In the genomic region with DNA sequence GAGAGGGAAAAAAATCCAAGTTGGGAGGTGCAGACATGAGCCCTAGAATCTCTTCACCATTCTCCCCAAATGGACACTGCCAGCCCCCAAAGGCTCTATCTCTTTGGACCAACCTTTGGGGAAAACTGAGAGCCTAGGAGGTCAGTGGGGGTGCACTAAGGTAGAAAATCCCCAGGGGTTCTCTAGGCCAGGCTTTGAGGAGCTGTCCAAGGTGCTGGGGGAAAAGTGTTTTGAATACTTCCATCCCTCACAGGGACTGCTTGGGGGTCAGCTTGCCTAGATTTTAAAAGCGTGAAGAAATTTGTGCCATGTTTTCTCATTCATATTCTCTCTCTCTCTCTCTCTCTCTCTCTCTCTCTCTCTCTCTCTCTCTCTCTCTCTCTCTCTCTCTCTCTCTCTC, we compare ENCODE assay signal across 21 mouse cellular contexts.
DNase-seq lines count a peak whose midpoint lies in the region; ATAC-seq and TF ChIP-seq lines count a peak whose summit lies in the region.
"Had no signal": no experiment of that assay in that cellular context is flagged by ENCODE, and none has a peak within 500 bp of the region (broad histone marks: within the 10 kb centered on the region; RNA-seq: fewer than 3 reads in every experiment).

No protein-coding gene starts in this region.

- H3K36me3 ChIP-seq in lung, embryonic 14.5 days (ENCODE audit: insufficient read depth) = no peaks in the 10 kb centered on the region
- H3K36me3 ChIP-seq in limb, embryonic 14.5 days (ENCODE audit: control insufficient read depth, insufficient read depth, low read length) = no peaks in the 10 kb centered on the region
- no peaks in the 10 kb centered on the region for H3K36me3 ChIP-seq in forebrain, embryonic 16.5 days (ENCODE audit: control insufficient read depth, insufficient read depth)
- H3K36me3 ChIP-seq: G1E; heart, embryonic 12.5 days; limb, embryonic 13.5 days had no signal

- H3K9ac ChIP-seq in lung, embryonic 14.5 days = no peak overlapping the region
- H3K9ac ChIP-seq in limb, embryonic 14.5 days (ENCODE audit: low read depth, low read length, severe bottlenecking) = no peak overlapping the region
- no peak overlapping the region for H3K9ac ChIP-seq in forebrain, embryonic 16.5 days (replicated peaks; ENCODE audit: low read depth, low read length)
- H3K9ac ChIP-seq: forebrain, postnatal 0 days; heart, embryonic 12.5 days; hindbrain, embryonic 14.5 days; limb, embryonic 13.5 days had no signal

- no peak overlapping the region for H3K4me3 ChIP-seq in lung, embryonic 14.5 days (ENCODE audit: low read depth, low read length)
- H3K4me3 ChIP-seq in limb, embryonic 14.5 days (replicated peaks; ENCODE audit: low read length) = no peak overlapping the region
- H3K4me3 ChIP-seq in forebrain, embryonic 16.5 days (replicated peaks; ENCODE audit: low read length) = no peak overlapping the region
- H3K4me3 ChIP-seq: erythroblast, embryonic 14.5 days; heart, embryonic 12.5 days; limb, embryonic 13.5 days had no signal

- no peaks in the 10 kb centered on the region for H3K9me3 ChIP-seq in lung, embryonic 14.5 days (ENCODE audit: low read depth, low read length)
- H3K9me3 ChIP-seq in limb, embryonic 14.5 days (ENCODE audit: control insufficient read depth, low read length) = no peaks in the 10 kb centered on the region
- H3K9me3 ChIP-seq in forebrain, embryonic 16.5 days (ENCODE audit: control insufficient read depth, low read length) = no peaks in the 10 kb centered on the region
- H3K9me3 ChIP-seq: heart, embryonic 12.5 days; limb, embryonic 13.5 days had no signal

- H3K27me3 ChIP-seq in lung, embryonic 14.5 days (ENCODE audit: insufficient read depth, low read length) = peaks cover 46% of the 10 kb centered on the region
- H3K27me3 ChIP-seq in limb, embryonic 14.5 days (ENCODE audit: control insufficient read depth, insufficient read depth, low read length) = peaks cover 44% of the 10 kb centered on the region
- H3K27me3 ChIP-seq in forebrain, embryonic 16.5 days (replicated peaks; ENCODE audit: control insufficient read depth, insufficient read depth, low read length) = peaks cover 8% of the 10 kb centered on the region; the same call in 1 of the 2 replicates

- TF ChIP-seq CTCF in lung, embryonic 14.5 days (IDR thresholded peaks at IDR 0.05; ENCODE audit: low read depth) = no peak

- 19% methylated on average over 1 of the region's 1 CpGs for WGBS in lung, embryonic 14.5 days
- WGBS in limb, embryonic 14.5 days = 21% methylated on average over 1 of the region's 1 CpGs
- 20% methylated on average over 1 of the region's 1 CpGs for WGBS in forebrain, embryonic 16.5 days

- no peak for ATAC-seq in lung, embryonic 14.5 days (ENCODE audit: insufficient read depth)
- ATAC-seq in limb, embryonic 14.5 days (ENCODE audit: low FRiP score, low read depth) = no peak
- no peak for ATAC-seq in forebrain, embryonic 16.5 days
- ATAC-seq: activated CD4-positive, CD25-positive, alpha-beta regulatory T cell, adult 4 months; forebrain, postnatal 0 days had no signal

- H3K4me2 ChIP-seq in lung, embryonic 14.5 days = no peak overlapping the region
- H3K4me2 ChIP-seq in limb, embryonic 14.5 days (replicated peaks; ENCODE audit: low read depth, low read length, severe bottlenecking) = no peak overlapping the region
- no peak overlapping the region for H3K4me2 ChIP-seq in forebrain, embryonic 16.5 days (ENCODE audit: low read length)
- H3K4me2 ChIP-seq: heart, embryonic 12.5 days; hindbrain, embryonic 14.5 days; limb, embryonic 13.5 days had no signal

- H3K27ac ChIP-seq in lung, embryonic 14.5 days (ENCODE audit: low read depth) = no peak overlapping the region
- H3K27ac ChIP-seq in limb, embryonic 14.5 days (replicated peaks; ENCODE audit: low read depth, low read length) = no peak overlapping the region
- H3K27ac ChIP-seq in forebrain, embryonic 16.5 days (ENCODE audit: low read length) = no peak overlapping the region
- H3K27ac ChIP-seq: hindbrain, embryonic 14.5 days; limb, embryonic 13.5 days had no signal

- peak; percentile 23 to 32 for DNase-seq in adrenal gland, postnatal 36 days
- DNase-seq in adrenal gland, adult 18-20 months (ENCODE audit: low spot score in 2 of 2) = no peak
- DNase-seq in lung, embryonic 14.5 days = peak; percentile 82
- DNase-seq in lung, postnatal 14 days = no peak
- DNase-seq in embryo, embryonic 11 days = peak; percentile 78
- peak; percentile 45 for DNase-seq in limb, embryonic 14.5 days (ENCODE audit: low spot score)
- DNase-seq in cerebellum, postnatal 4 days (ENCODE audit: low spot score in 2 of 2) = no peak
- DNase-seq: B cell, adult 2 months; cerebellum, postnatal 14 days; forebrain, postnatal 0 days; gastrocnemius, postnatal 10 days; kidney, postnatal 14 days; lung, adult 2 months; right cerebral cortex, postnatal 25 days had no signal

- no peaks in the 10 kb centered on the region for H3K4me1 ChIP-seq in lung, embryonic 14.5 days (ENCODE audit: insufficient read depth)
- no peaks in the 10 kb centered on the region for H3K4me1 ChIP-seq in limb, embryonic 14.5 days (ENCODE audit: control insufficient read depth, insufficient read depth, low read length)
- peaks cover 25% of the 10 kb centered on the region for H3K4me1 ChIP-seq in forebrain, embryonic 16.5 days (replicated peaks; ENCODE audit: control insufficient read depth, insufficient read depth, low read length)
- H3K4me1 ChIP-seq: heart, embryonic 12.5 days had no signal

- TF ChIP-seq POLR2A in limb, embryonic 14.5 days (IDR thresholded peaks at IDR 0.05; ENCODE audit: borderline replicate concordance, extremely low read depth, insufficient read depth, insufficient read length) = no peak

Comparison
In these comparisons a context has a peak if more than half of its experiments do, and no peak if none do; other contexts are left out.
1. DNase-seq: peak in adrenal gland, postnatal 36 days (2 of 2), lung, embryonic 14.5 days (single experiment), embryo, embryonic 11 days (single experiment) and limb, embryonic 14.5 days (single experiment); none in adrenal gland, adult 18-20 months (0 of 2), lung, postnatal 14 days (single experiment) and cerebellum, postnatal 4 days (0 of 2).